Mouse (Mus musculus): ENCODE results near the gene Syn2. TPM values are rescaled to one million over a fixed set of nuclear protein-coding genes. Genes with fewer than 3 reads are reported as not detected.
A peak's percentile ranks its signal among the peaks of the same experiment; 100 is the strongest.

Syn2 gene
- polyA plus RNA-seq, 1 experiment from 2014 or later = 0.63 TPM

- no peak for DNase-seq (ENCODE audit: extremely low spot score, low spot score)
- H3K4me1 ChIP-seq = peaks cover 36% of the 10 kb centered on the region
- no peaks in the 10 kb centered on the region for H3K36me3 ChIP-seq (replicated peaks)
- H3K9me3 ChIP-seq = no peaks in the 10 kb centered on the region
- no peak overlapping the region for H3K4me3 ChIP-seq
- 91% methylated on average over 3 of the region's 3 CpGs for WGBS
- no peaks in the 10 kb centered on the region for H3K27me3 ChIP-seq (ENCODE audit: poor library complexity, severe bottlenecking)
- H3K27ac ChIP-seq = peak overlapping the region; percentile 15; the same call in 1 of the 2 replicates
Observed at GRCm38 (mm10) chr6:115126851-115127250, 7.9 kb upstream of the Syn2 start.

DNA sequence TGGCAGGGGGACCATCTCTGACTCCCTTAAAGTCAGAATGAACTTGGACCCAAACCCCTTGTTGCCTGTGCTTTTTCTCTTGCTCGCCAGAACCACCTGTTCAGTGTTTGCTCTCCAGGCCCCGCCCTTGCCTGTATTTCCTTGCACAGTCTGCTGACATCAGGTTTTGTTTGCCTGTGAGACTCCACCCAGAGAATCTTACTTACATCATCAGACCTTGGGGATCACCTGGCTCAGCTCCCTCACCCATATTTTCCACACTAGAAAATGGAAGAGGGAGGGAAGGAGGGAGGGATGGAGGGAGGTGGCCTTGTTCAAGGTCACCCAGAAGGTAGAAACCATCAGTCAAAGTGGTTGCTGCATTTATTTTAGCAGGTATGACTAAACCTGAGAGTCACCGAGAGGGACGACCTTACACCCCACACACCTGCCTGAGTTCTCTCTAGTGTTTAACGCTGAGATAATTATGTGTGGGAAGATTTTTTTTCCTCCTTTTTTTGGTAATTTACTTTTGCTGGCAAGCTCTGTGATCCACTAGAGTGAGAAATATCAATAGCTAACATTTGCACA is 7.4 kb upstream of the Syn2 start:
- Histone ChIP-seq H3K27ac (no peak overlapping the region), H3K36me3 (replicated peaks) (no peaks in the 10 kb centered on the region), H3K27me3 (ENCODE audit: poor library complexity, severe bottlenecking) (no peaks in the 10 kb centered on the region), H3K4me3 (no peak overlapping the region), H3K4me1 (peaks cover 36% of the 10 kb centered on the region), H3K9me3 (no peaks in the 10 kb centered on the region)
- DNase-seq (ENCODE audit: extremely low spot score, low spot score) = no peak
- 89% methylated on average over 5 of the region's 5 CpGs for WGBS

GRCm38 (mm10) chr6:115135332-115135649 is 589 bp downstream of the Syn2 start:
- 2% methylated on average over 27 of the region's 27 CpGs for WGBS
- DNase-seq (ENCODE audit: extremely low spot score, low spot score) = no peak
- H3K27ac ChIP-seq = peak overlapping the region; percentile 73; the same call in 1 of the 2 replicates

GRCm38 (mm10) chr6:115136156-115136555 is 1.5 kb downstream of the Syn2 start:
- no peak overlapping the region for H3K4me3 ChIP-seq
- peaks cover 56% of the 10 kb centered on the region for H3K27me3 ChIP-seq (ENCODE audit: poor library complexity, severe bottlenecking)
- no peak overlapping the region for H3K27ac ChIP-seq
- 94% methylated on average over 7 of the region's 9 CpGs for WGBS
- no peak for DNase-seq (ENCODE audit: extremely low spot score, low spot score)
- no peaks in the 10 kb centered on the region for H3K36me3 ChIP-seq (replicated peaks)
- H3K9me3 ChIP-seq = no peaks in the 10 kb centered on the region
- peaks cover 19% of the 10 kb centered on the region for H3K4me1 ChIP-seq

More at GRCm38 (mm10) chr6:115135332-115135649, 589 bp downstream of the Syn2 start:
- H3K4me3 ChIP-seq = peak overlapping the region; percentile 67
- peaks cover 19% of the 10 kb centered on the region for H3K4me1 ChIP-seq
- peaks cover 56% of the 10 kb centered on the region for H3K27me3 ChIP-seq (ENCODE audit: poor library complexity, severe bottlenecking)
- H3K36me3 ChIP-seq (replicated peaks) = no peaks in the 10 kb centered on the region
- no peaks in the 10 kb centered on the region for H3K9me3 ChIP-seq

- H3K27me3 ChIP-seq (ENCODE audit: poor library complexity, severe bottlenecking) = peaks cover 17% of the 10 kb centered on the region
- H3K27ac ChIP-seq = no peak overlapping the region
- H3K4me1 ChIP-seq = 0 out of 2 replicates have a peak, but pooled peaks cover 3% of the 10 kb centered on the region
- H3K4me3 ChIP-seq = no peak overlapping the region
- H3K36me3 ChIP-seq (replicated peaks) = no peaks in the 10 kb centered on the region
- no peak for DNase-seq (ENCODE audit: extremely low spot score, low spot score)
- no peaks in the 10 kb centered on the region for H3K9me3 ChIP-seq
- 60% methylated on average over 4 of the region's 4 CpGs for WGBS
Observed at GRCm38 (mm10) chr6:115141446-115141845, 6.7 kb downstream of the Syn2 start.

DNA sequence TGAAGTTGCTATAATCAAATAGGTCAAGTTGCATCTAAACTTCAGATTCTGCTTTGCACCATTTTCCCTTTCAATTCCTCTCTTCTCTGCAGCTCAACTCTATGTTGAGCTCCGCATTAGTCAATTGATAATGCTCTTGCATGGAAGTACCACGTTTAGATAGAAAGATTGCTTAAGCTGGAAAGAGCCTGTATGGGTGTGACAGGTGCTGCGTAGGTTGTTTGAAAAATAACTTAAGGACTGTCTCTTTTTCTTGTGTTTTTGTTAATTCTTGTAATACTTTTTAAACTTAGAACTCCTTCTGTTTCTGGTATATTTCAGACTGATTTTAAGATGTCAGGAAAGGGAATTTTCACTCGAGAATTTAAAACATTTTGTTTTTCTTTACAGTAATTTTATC is 26.5 kb downstream of the Syn2 start:
- Histone ChIP-seq H3K9me3 (no peaks in the 10 kb centered on the region), H3K36me3 (replicated peaks) (no peaks in the 10 kb centered on the region), H3K27ac (no peak overlapping the region), H3K4me3 (no peak overlapping the region), H3K4me1 (no peaks in the 10 kb centered on the region), H3K27me3 (ENCODE audit: poor library complexity, severe bottlenecking) (no peaks in the 10 kb centered on the region)
- 75% methylated on average over 4 of the region's 4 CpGs for WGBS
- DNase-seq (ENCODE audit: extremely low spot score, low spot score) = no peak

- 91% methylated on average over 3 of the region's 3 CpGs for WGBS
- Histone ChIP-seq H3K9me3 (no peaks in the 10 kb centered on the region), H3K4me1 (no peaks in the 10 kb centered on the region), H3K4me3 (no peak overlapping the region), H3K36me3 (replicated peaks) (no peaks in the 10 kb centered on the region), H3K27ac (no peak overlapping the region), H3K27me3 (ENCODE audit: poor library complexity, severe bottlenecking) (no peaks in the 10 kb centered on the region)
- no peak for DNase-seq (ENCODE audit: extremely low spot score, low spot score)
Observed at GRCm38 (mm10) chr6:115165863-115166470, 31.3 kb downstream of the Syn2 start.

- 64% methylated on average over 3 of the region's 3 CpGs for WGBS
- Histone ChIP-seq H3K27me3 (ENCODE audit: poor library complexity, severe bottlenecking) (no peaks in the 10 kb centered on the region), H3K4me1 (no peaks in the 10 kb centered on the region), H3K36me3 (replicated peaks) (no peaks in the 10 kb centered on the region), H3K27ac (no peak overlapping the region), H3K4me3 (no peak overlapping the region), H3K9me3 (no peaks in the 10 kb centered on the region)
- DNase-seq (ENCODE audit: extremely low spot score, low spot score) = no peak
Observed at GRCm38 (mm10) chr6:115168921-115169320, 34.2 kb downstream of the Syn2 start.

DNA sequence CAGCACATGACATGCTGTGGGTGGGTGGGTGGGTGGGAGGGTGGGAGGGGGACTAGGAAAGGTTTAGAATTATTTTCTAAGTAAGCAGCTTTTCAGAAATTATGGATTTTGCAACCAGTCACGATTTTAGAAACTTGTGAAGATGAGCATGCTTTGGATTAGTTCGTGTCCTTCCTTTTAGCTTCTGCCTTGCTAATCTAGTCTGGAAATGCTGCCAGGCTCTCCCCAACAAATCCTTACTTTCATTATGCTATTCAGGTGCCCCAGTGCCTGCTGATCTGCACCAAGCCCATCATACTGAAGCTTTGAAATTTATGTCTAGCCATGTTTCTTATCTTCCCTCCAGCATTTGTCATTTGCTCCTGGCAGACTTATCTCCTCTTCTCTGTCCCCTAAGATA is 34.8 kb downstream of the Syn2 start:
- WGBS = 71% methylated on average over 2 of the region's 2 CpGs
- H3K27ac ChIP-seq = no peak overlapping the region
- no peaks in the 10 kb centered on the region for H3K27me3 ChIP-seq (ENCODE audit: poor library complexity, severe bottlenecking)
- H3K36me3 ChIP-seq (replicated peaks) = no peaks in the 10 kb centered on the region
- H3K4me3 ChIP-seq = no peak overlapping the region
- no peaks in the 10 kb centered on the region for H3K9me3 ChIP-seq
- DNase-seq (ENCODE audit: extremely low spot score, low spot score) = no peak
- no peaks in the 10 kb centered on the region for H3K4me1 ChIP-seq

DNA sequence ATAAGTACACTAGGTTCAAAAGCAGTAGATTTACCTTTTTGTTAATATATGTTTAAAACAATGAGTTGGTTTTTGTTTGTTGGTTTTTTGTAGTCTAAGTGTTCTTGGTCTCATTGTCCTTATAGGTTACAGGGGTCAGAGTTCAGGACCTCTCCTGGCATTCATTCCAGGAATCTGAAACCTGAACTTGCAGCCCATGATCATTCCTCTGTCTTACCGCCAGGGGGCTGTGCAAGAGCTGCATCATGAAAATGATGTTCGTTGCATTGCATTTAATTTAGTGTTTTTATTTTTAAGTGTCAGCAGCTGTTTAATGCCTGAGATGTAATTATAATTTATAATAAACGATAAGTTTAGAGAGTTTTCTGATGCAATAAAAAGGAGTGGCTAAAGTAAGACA is 40.1 kb downstream of the Syn2 start:
- Histone ChIP-seq H3K36me3 (replicated peaks) (no peaks in the 10 kb centered on the region), H3K4me3 (no peak overlapping the region), H3K9me3 (no peaks in the 10 kb centered on the region), H3K27me3 (ENCODE audit: poor library complexity, severe bottlenecking) (no peaks in the 10 kb centered on the region), H3K27ac (no peak overlapping the region), H3K4me1 (0 out of 2 replicates have a peak, but pooled peaks cover 2% of the 10 kb centered on the region)
- DNase-seq (ENCODE audit: extremely low spot score, low spot score) = no peak
- 42% methylated on average over 3 of the region's 3 CpGs for WGBS

DNA sequence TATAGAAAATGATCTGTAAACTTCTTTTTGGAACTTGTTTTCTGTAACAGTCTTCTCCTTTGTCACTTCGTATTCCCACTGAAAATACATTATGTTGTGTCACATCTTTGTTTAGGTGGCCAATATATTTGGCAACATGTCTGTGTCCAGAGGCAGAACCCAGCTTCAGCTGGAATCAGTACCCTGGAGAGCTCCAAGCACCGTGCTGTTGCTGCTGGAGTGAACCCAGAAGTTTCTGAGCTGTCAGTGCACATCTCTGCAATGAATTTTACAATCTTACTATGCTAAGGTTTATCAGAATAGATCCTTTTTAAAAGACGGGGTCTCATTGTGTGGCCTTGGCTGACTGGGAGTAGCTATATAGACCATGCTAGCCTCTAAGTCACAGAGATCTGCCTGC is 44.1 kb downstream of the Syn2 start:
- Histone ChIP-seq H3K36me3 (replicated peaks) (no peaks in the 10 kb centered on the region), H3K9me3 (no peaks in the 10 kb centered on the region), H3K4me1 (0 out of 2 replicates have a peak, but pooled peaks cover 5% of the 10 kb centered on the region), H3K4me3 (no peak overlapping the region), H3K27me3 (ENCODE audit: poor library complexity, severe bottlenecking) (no peaks in the 10 kb centered on the region), H3K27ac (no peak overlapping the region)
- 43% methylated on average over 3 of the region's 3 CpGs for WGBS
- no peak for DNase-seq (ENCODE audit: extremely low spot score, low spot score)

DNA sequence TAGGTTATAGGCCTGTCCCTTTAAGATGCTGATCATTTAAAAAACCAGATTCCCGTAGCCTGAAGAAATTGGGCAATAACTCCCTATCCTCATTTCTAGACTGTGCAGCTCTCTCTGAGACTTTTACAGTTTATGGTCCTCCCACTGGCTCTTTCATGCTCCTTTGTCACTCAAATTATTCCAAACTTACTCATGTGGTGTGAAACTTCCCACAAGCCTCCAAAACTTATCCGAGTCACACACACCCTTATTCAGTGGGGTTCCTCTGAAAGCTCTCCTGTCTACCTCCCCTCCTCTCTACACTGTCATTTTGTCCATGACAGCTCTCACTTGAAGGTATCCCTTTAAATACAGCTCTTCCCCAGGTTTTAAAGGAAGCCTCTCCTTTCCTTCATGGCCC is 46.4 kb downstream of the Syn2 start:
- H3K9me3 ChIP-seq = no peaks in the 10 kb centered on the region
- no peak overlapping the region for H3K27ac ChIP-seq
- H3K36me3 ChIP-seq (replicated peaks) = no peaks in the 10 kb centered on the region
- no peaks in the 10 kb centered on the region for H3K27me3 ChIP-seq (ENCODE audit: poor library complexity, severe bottlenecking)
- H3K4me1 ChIP-seq = 0 out of 2 replicates have a peak, but pooled peaks cover 5% of the 10 kb centered on the region
- WGBS = 83% methylated on average over 2 of the region's 2 CpGs
- H3K4me3 ChIP-seq = no peak overlapping the region
- no peak for DNase-seq (ENCODE audit: extremely low spot score, low spot score)

DNA sequence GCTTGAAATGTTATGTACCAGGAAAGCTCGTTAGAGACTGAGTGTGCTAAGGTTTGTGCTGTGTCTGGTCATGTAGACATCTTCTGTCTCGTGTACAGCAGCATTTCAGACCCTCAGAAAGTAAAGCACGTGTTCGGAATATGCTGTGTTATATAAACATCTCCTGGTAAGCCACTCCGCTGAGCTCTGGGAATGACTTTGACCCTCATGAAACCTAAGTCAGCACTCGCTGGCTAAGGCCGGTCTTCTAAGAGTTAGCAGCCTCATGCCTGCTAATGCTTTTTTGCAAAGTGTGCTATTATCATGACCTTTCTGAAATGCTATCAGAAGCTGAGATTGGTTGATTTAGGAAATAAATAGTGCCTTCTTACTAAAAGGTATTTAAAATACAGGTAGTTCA is 56.4 kb downstream of the Syn2 start:
- Histone ChIP-seq H3K27me3 (ENCODE audit: poor library complexity, severe bottlenecking) (no peaks in the 10 kb centered on the region), H3K36me3 (replicated peaks) (no peaks in the 10 kb centered on the region), H3K9me3 (no peaks in the 10 kb centered on the region), H3K4me3 (no peak overlapping the region), H3K27ac (no peak overlapping the region), H3K4me1 (no peaks in the 10 kb centered on the region)
- 88% methylated on average over 7 of the region's 7 CpGs for WGBS
- DNase-seq (ENCODE audit: extremely low spot score, low spot score) = no peak

All from forebrain, embryonic 10.5 days (tissue).